Mouse (Mus musculus): ENCODE measurements at regions not wholly inside any gene's neighbourhood (a gene's known extent, or its start where the extent isn't known, plus 50 kb on each side); places are given as distances from the start of the nearest gene placed in this dataset.
A peak's percentile ranks its signal among the peaks of the same experiment; 100 is the strongest.

GRCm38 (mm10) chr9:87453261-87453660 lies 197.9 kb upstream of the Cep162 start:
- no peak for DNase-seq (ENCODE audit: low spot score in 2 of 2)

- no peak for DNase-seq (ENCODE audit: low spot score in 2 of 2)
These were observed 197.2 kb upstream of the Cep162 start for GRCm38 (mm10) chr9:87452571-87452970.

- DNase-seq (ENCODE audit: low spot score in 2 of 2): no peak
These were observed 188.3 kb upstream of the Cep162 start for GRCm38 (mm10) chr9:87443467-87444235.

- no peak for DNase-seq (ENCODE audit: low spot score in 2 of 2)
These were observed 176.7 kb upstream of the Cep162 start for GRCm38 (mm10) chr9:87432072-87432471.

- peak in 1 of 2 experiments; percentile 9 for DNase-seq (ENCODE audit: low spot score in 2 of 2)
These were observed 176.2 kb upstream of the Cep162 start for GRCm38 (mm10) chr9:87431523-87431922.

- DNase-seq (ENCODE audit: low spot score in 2 of 2): peak; percentile 14 to 35
These were observed 169.9 kb upstream of the Cep162 start for GRCm38 (mm10) chr9:87425201-87425600.

GRCm38 (mm10) chr9:87421175-87421574 lies 165.8 kb upstream of the Cep162 start:
- DNase-seq (ENCODE audit: low spot score in 2 of 2): no peak

- peak; percentile 66 to 74 for DNase-seq (ENCODE audit: low spot score in 2 of 2)
These were observed 164.0 kb upstream of the Cep162 start for GRCm38 (mm10) chr9:87419376-87419775.

GRCm38 (mm10) chr9:87412894-87413293 lies 157.6 kb upstream of the Cep162 start:
- DNase-seq (ENCODE audit: low spot score in 2 of 2): no peak

GRCm38 (mm10) chr9:87411044-87411443 lies 155.7 kb upstream of the Cep162 start:
- DNase-seq (ENCODE audit: low spot score in 2 of 2): no peak

- DNase-seq (ENCODE audit: low spot score in 2 of 2): no peak
These were observed 154.4 kb upstream of the Cep162 start for GRCm38 (mm10) chr9:87409736-87410135.

GRCm38 (mm10) chr9:87408805-87409204 lies 153.5 kb upstream of the Cep162 start:
- no peak for DNase-seq (ENCODE audit: low spot score in 2 of 2)

GRCm38 (mm10) chr9:87406476-87406875 lies 151.1 kb upstream of the Cep162 start:
- no peak for DNase-seq (ENCODE audit: low spot score in 2 of 2)

- no peak for DNase-seq (ENCODE audit: low spot score in 2 of 2)
These were observed 149.9 kb upstream of the Cep162 start for GRCm38 (mm10) chr9:87405115-87405720.

GRCm38 (mm10) chr9:87402010-87402409 lies 146.7 kb upstream of the Cep162 start:
- no peak for DNase-seq (ENCODE audit: low spot score in 2 of 2)

GRCm38 (mm10) chr9:87387516-87387915 lies 132.2 kb upstream of the Cep162 start:
- DNase-seq (ENCODE audit: low spot score in 2 of 2): no peak

- DNase-seq (ENCODE audit: low spot score in 2 of 2): no peak
These were observed 128.2 kb upstream of the Cep162 start for GRCm38 (mm10) chr9:87383513-87383912.

GRCm38 (mm10) chr9:87377921-87378320 lies 122.6 kb upstream of the Cep162 start:
- no peak for DNase-seq (ENCODE audit: low spot score in 2 of 2)

GRCm38 (mm10) chr9:87376731-87377310 lies 121.5 kb upstream of the Cep162 start:
- no peak for DNase-seq (ENCODE audit: low spot score in 2 of 2)

- no peak for DNase-seq (ENCODE audit: low spot score in 2 of 2)
These were observed 117.0 kb upstream of the Cep162 start for GRCm38 (mm10) chr9:87372251-87372905.

GRCm38 (mm10) chr9:87369059-87369458 lies 113.7 kb upstream of the Cep162 start:
- DNase-seq (ENCODE audit: low spot score in 2 of 2): no peak

GRCm38 (mm10) chr9:87347008-87347407 lies 91.7 kb upstream of the Cep162 start:
- no peak for DNase-seq (ENCODE audit: low spot score in 2 of 2)
